Mouse (Mus musculus): ENCODE measurements around the gene Fam69b.

DNA sequence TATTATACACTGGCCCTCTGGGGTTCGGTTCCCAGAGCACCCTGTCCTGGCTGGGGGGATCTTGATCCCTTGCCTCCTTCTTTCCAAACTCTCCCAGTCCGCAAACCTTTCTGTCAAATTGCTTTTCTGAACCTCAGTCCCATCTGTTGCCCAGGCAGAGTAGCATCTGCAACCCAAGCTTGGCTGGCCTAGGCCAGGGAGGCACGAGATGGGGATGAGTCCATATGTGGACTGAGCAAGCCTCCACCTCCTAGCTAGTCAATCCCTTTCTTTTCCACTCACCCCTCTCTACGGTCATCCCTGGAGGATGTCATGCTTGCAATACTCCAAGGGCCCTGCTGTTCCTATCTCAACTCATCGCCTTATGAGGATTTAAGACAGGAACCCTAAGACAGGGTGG lies 25.6 kb upstream of the Fam69b start:
- TF ChIP-seq CTCF (IDR thresholded peaks at IDR 0.05; ENCODE audit: low read depth) (no peak), EP300 (IDR thresholded peaks at IDR 0.05; ENCODE audit: low read depth) (no peak)

Measured in liver, postnatal 0 days (tissue).